Mouse (Mus musculus) limb, embryonic 13.5 days (tissue): ENCODE measurements at regions not wholly inside any gene's neighbourhood (a gene's known extent, or its start where the extent isn't known, plus 50 kb on each side); places are given as distances from the start of the nearest gene placed in this dataset.

Experiments
- ATAC-seq: fragments of 200-750 bp; cut with Nextera tagmentation; 2 replicates; pipeline ENCODE4 v1.8.0; 2017; ENCODE audit warnings: low read depth, moderate number of reproducible peaks, moderate TSS enrichment; ENCODE audit not compliant: low FRiP score
- H3K27ac ChIP-seq: fragments of 300-500 bp; sonication (generic); 2 replicates; pipeline ENCODE4 v1.5.1; 2015; ENCODE audit warnings: inconsistent platforms, mild to moderate bottlenecking, moderate library complexity
- H3K27me3 ChIP-seq: fragments of 300-500 bp; sonication (generic); 2 replicates; pipeline ENCODE4 v1.6.1; 2015; ENCODE audit warnings: mild to moderate bottlenecking, inconsistent platforms
- H3K36me3 ChIP-seq: fragments of 300-500 bp; sonication (generic); 2 replicates; pipeline ENCODE4 v1.6.1; 2015; ENCODE audit warnings: inconsistent platforms, mild to moderate bottlenecking, moderate library complexity
- H3K4me1 ChIP-seq: fragments of 300-500 bp; sonication (generic); 2 replicates; pipeline ENCODE4 v1.6.1; 2015; ENCODE audit warnings: inconsistent platforms
- H3K4me2 ChIP-seq: fragments of 300-500 bp; sonication (generic); replicated peaks from 2 replicates; pipeline ENCODE4 v1.6.1; 2015; ENCODE audit warnings: inconsistent platforms, mild to moderate bottlenecking, moderate library complexity
- H3K4me3 ChIP-seq: fragments of 300-500 bp; sonication (generic); 2 replicates; pipeline ENCODE4 v1.5.1; 2015; ENCODE audit warnings: moderate library complexity, mild to moderate bottlenecking, inconsistent platforms
- H3K9ac ChIP-seq: fragments of 300-500 bp; sonication (generic); 2 replicates; pipeline ENCODE4 v1.6.1; 2015; ENCODE audit warnings: mild to moderate bottlenecking, inconsistent platforms
- H3K9me3 ChIP-seq: fragments of 300-500 bp; sonication (generic); 2 replicates; pipeline ENCODE4 v1.6.1; 2016; ENCODE audit warnings: inconsistent platforms
- WGBS: fragments of 180-500 bp; shearing (Covaris S2); methylation state at CpG from one replicate; pipeline ENCODE4 v1.1.7; 2015; 5-methylcytosine and 5-hydroxymethylcytosine counted together

GRCm38 (mm10) chr11:44133244-44133643, 232.2 kb upstream of the Adra1b start:
- no peak for ATAC-seq
- 78% methylated on average over 7 of the region's 7 CpGs for WGBS
- H3K36me3 ChIP-seq, result no peaks in the 10 kb centered on the region
- H3K27me3 ChIP-seq, result no peaks in the 10 kb centered on the region
- H3K9ac ChIP-seq, result no peak overlapping the region
- H3K4me1 ChIP-seq, result no peaks in the 10 kb centered on the region
- H3K4me3 ChIP-seq, result no peak overlapping the region
- H3K9me3 ChIP-seq, result no peaks in the 10 kb centered on the region
- no peak overlapping the region for H3K4me2 ChIP-seq
- H3K27ac ChIP-seq, result no peak overlapping the region

GRCm38 (mm10) chr11:44136024-44136423, 235.0 kb upstream of the Adra1b start:
- Histone ChIP-seq H3K4me3 (no peak overlapping the region), H3K36me3 (no peaks in the 10 kb centered on the region), H3K27ac (no peak overlapping the region), H3K4me1 (no peaks in the 10 kb centered on the region), H3K9ac (no peak overlapping the region), H3K9me3 (no peaks in the 10 kb centered on the region), H3K27me3 (no peaks in the 10 kb centered on the region), H3K4me2 (no peak overlapping the region)
- 81% methylated on average over 3 of the region's 3 CpGs for WGBS
- no peak for ATAC-seq

GRCm38 (mm10) chr11:44142996-44143395, 242.0 kb upstream of the Adra1b start:
- WGBS, result 91% methylated on average over 4 of the region's 4 CpGs
- Histone ChIP-seq H3K36me3 (no peaks in the 10 kb centered on the region), H3K9ac (no peak overlapping the region), H3K27ac (no peak overlapping the region), H3K9me3 (no peaks in the 10 kb centered on the region), H3K4me3 (no peak overlapping the region), H3K27me3 (no peaks in the 10 kb centered on the region), H3K4me2 (no peak overlapping the region), H3K4me1 (no peaks in the 10 kb centered on the region)
- no peak for ATAC-seq

GRCm38 (mm10) chr11:44144477-44144876, 243.5 kb upstream of the Adra1b start:
- no peaks in the 10 kb centered on the region for H3K27me3 ChIP-seq
- no peaks in the 10 kb centered on the region for H3K4me1 ChIP-seq
- H3K4me3 ChIP-seq, result no peak overlapping the region
- H3K9me3 ChIP-seq, result no peaks in the 10 kb centered on the region
- no peak overlapping the region for H3K9ac ChIP-seq
- no peak overlapping the region for H3K27ac ChIP-seq
- H3K4me2 ChIP-seq, result no peak overlapping the region
- 83% methylated on average over 3 of the region's 3 CpGs for WGBS
- ATAC-seq, result no peak
- H3K36me3 ChIP-seq, result no peaks in the 10 kb centered on the region

GRCm38 (mm10) chr11:44146419-44146818, 245.4 kb upstream of the Adra1b start:
- no peak for ATAC-seq
- no peaks in the 10 kb centered on the region for H3K9me3 ChIP-seq
- H3K27me3 ChIP-seq, result no peaks in the 10 kb centered on the region
- H3K9ac ChIP-seq, result no peak overlapping the region
- no peak overlapping the region for H3K27ac ChIP-seq
- no peaks in the 10 kb centered on the region for H3K4me1 ChIP-seq
- no peaks in the 10 kb centered on the region for H3K36me3 ChIP-seq
- H3K4me2 ChIP-seq, result no peak overlapping the region
- WGBS, result 93% methylated on average over 3 of the region's 3 CpGs
- H3K4me3 ChIP-seq, result no peak overlapping the region

- Histone ChIP-seq H3K27me3 (no peaks in the 10 kb centered on the region), H3K9me3 (no peaks in the 10 kb centered on the region), H3K27ac (no peak overlapping the region), H3K4me2 (no peak overlapping the region), H3K4me1 (peaks cover 8% of the 10 kb centered on the region), H3K4me3 (no peak overlapping the region), H3K9ac (no peak overlapping the region), H3K36me3 (no peaks in the 10 kb centered on the region)
- WGBS, result 91% methylated on average over 3 of the region's 3 CpGs
- ATAC-seq, result no peak
These were observed 246.3 kb upstream of the Il12b start for GRCm38 (mm10) chr11:44153576-44153975.

GRCm38 (mm10) chr11:44155591-44155990, 244.3 kb upstream of the Il12b start:
- Histone ChIP-seq H3K36me3 (no peaks in the 10 kb centered on the region), H3K4me3 (no peak overlapping the region), H3K27me3 (no peaks in the 10 kb centered on the region), H3K9ac (no peak overlapping the region), H3K9me3 (no peaks in the 10 kb centered on the region), H3K27ac (no peak overlapping the region), H3K4me2 (no peak overlapping the region), H3K4me1 (peaks cover 8% of the 10 kb centered on the region)
- whole genome bisulfite sequencing, result 38% methylated on average over 2 of the region's 2 CpGs
- no peak for ATAC-seq

GRCm38 (mm10) chr11:44156081-44156480, 243.8 kb upstream of the Il12b start:
- ATAC-seq, result no peak; the same call in 1 of the 2 replicates
- WGBS, result 34% methylated on average over 5 of the region's 5 CpGs
- Histone ChIP-seq H3K4me1 (peaks cover 8% of the 10 kb centered on the region), H3K4me3 (no peak overlapping the region), H3K9me3 (no peaks in the 10 kb centered on the region), H3K27me3 (no peaks in the 10 kb centered on the region), H3K4me2 (no peak overlapping the region), H3K27ac (no peak overlapping the region), H3K36me3 (no peaks in the 10 kb centered on the region), H3K9ac (no peak overlapping the region)

GRCm38 (mm10) chr11:44156490-44157345, 243.1 kb upstream of the Il12b start:
- Histone ChIP-seq H3K4me1 (peaks cover 8% of the 10 kb centered on the region), H3K9ac (no peak overlapping the region), H3K27me3 (no peaks in the 10 kb centered on the region), H3K4me2 (no peak overlapping the region), H3K4me3 (no peak overlapping the region), H3K9me3 (no peaks in the 10 kb centered on the region), H3K36me3 (no peaks in the 10 kb centered on the region), H3K27ac (no peak overlapping the region)
- 70% methylated on average over 3 of the region's 3 CpGs for WGBS
- no peak for ATAC-seq

- Histone ChIP-seq H3K4me3 (no peak overlapping the region), H3K4me2 (no peak overlapping the region), H3K36me3 (no peaks in the 10 kb centered on the region), H3K4me1 (peaks cover 8% of the 10 kb centered on the region), H3K9ac (no peak overlapping the region), H3K27ac (no peak overlapping the region), H3K27me3 (no peaks in the 10 kb centered on the region), H3K9me3 (no peaks in the 10 kb centered on the region)
- 54% methylated on average over 5 of the region's 5 CpGs for WGBS
- no peak for ATAC-seq
These were observed 241.6 kb upstream of the Il12b start for GRCm38 (mm10) chr11:44158236-44158635.

GRCm38 (mm10) chr11:44161734-44162418, 238.0 kb upstream of the Il12b start:
- ATAC-seq, result no peak
- no peaks in the 10 kb centered on the region for H3K36me3 ChIP-seq
- no peak overlapping the region for H3K27ac ChIP-seq
- H3K27me3 ChIP-seq, result no peaks in the 10 kb centered on the region
- no peaks in the 10 kb centered on the region for H3K4me1 ChIP-seq
- no peak overlapping the region for H3K4me2 ChIP-seq
- no peak overlapping the region for H3K4me3 ChIP-seq
- no peak overlapping the region for H3K9ac ChIP-seq
- 82% methylated on average over 7 of the region's 7 CpGs for WGBS
- H3K9me3 ChIP-seq, result no peaks in the 10 kb centered on the region

- H3K27ac ChIP-seq, result no peak overlapping the region
- H3K4me3 ChIP-seq, result no peak overlapping the region
- no peaks in the 10 kb centered on the region for H3K4me1 ChIP-seq
- no peak for ATAC-seq
- H3K9me3 ChIP-seq, result no peaks in the 10 kb centered on the region
- no peak overlapping the region for H3K9ac ChIP-seq
- H3K36me3 ChIP-seq, result no peaks in the 10 kb centered on the region
- H3K27me3 ChIP-seq, result no peaks in the 10 kb centered on the region
- no peak overlapping the region for H3K4me2 ChIP-seq
- WGBS, result 59% methylated on average over 4 of the region's 4 CpGs
These were observed 236.8 kb upstream of the Il12b start for GRCm38 (mm10) chr11:44163049-44163448.
